Mouse (Mus musculus) leukemia stem cell, adult 10-12 weeks (primary cell): ENCODE measurements around the gene Gm21637. TPM values are rescaled to one million over a fixed set of nuclear protein-coding genes. Genes with fewer than 3 reads are reported as not detected.

Experiments
- polyA plus RNA-seq: library from polyadenylated mRNA; stranded (reverse); fragments of >175 nt; gene quantifications from 2 replicates; pipeline ENCODE4 v1.2.3, GENCODE M21; 2012; ENCODE audit warnings: low replicate concordance

Gene Gm21637
- polyA plus RNA-seq: not detected in 2 replicates

GRCm38 (mm10) chrX:31961744-31962143, at the start of gene Gm21637:
TSS of gene Gm21637 (plus strand) at chrX:31962044.

Other genes with a start within 250 kb of the Gm21637 start
- gene Btbd35f25, start 244.9 kb upstream of the Gm21637 start, polyA plus RNA-seq: not detected in 2 replicates
- not detected in 2 replicates for gene Btbd35f22, start 85.8 kb downstream of the Gm21637 start, polyA plus RNA-seq